Mouse (Mus musculus) left cerebral cortex, postnatal 4 days (tissue): Measurements from ENCODE around the gene Masp1. TPM values are rescaled to one million over a fixed set of nuclear protein-coding genes. Genes with fewer than 3 reads are reported as not detected.

ENCODE experiments used
- DNase-seq: peaks from one replicate; pipeline ENCODE4 v3.0.0-alpha.2; 2022
- intact Hi-C: fragments of 180-260 bp; cut with DNase I; formaldehyde crosslinking; loops from one replicate; pipeline ENCODE4 v1.15.1; 2025
- total RNA-seq, 2 experiments: library from RNA; stranded (reverse); gene quantifications; 2 replicates each; pipeline ENCODE4 v1.2.3; 2021

Gene Masp1
- total RNA-seq, 2 experiments from 2014 or later, result 41.3 to 44.9 TPM

- DNase-seq, result peak; percentile 76
- intact Hi-C loops, result no loop called here
These were observed 4.8 kb downstream of the Masp1 start for GRCm38 (mm10) chr16:23515766-23516165.

- no peak for DNase-seq
- intact Hi-C loops, result no loop called here
These were observed 7.2 kb downstream of the Masp1 start for GRCm38 (mm10) chr16:23513401-23513800.

- intact Hi-C loops, result no loop called here
- no peak for DNase-seq
These were observed 9.3 kb downstream of the Masp1 start for GRCm38 (mm10) chr16:23511166-23511935.

GRCm38 (mm10) chr16:23505904-23506687, 14.5 kb downstream of the Masp1 start:
- no peak for DNase-seq
- intact Hi-C loops, result no loop called here

- peak; percentile 25 for DNase-seq
- intact Hi-C loops, result no loop called here
These were observed 16.3 kb downstream of the Masp1 start for GRCm38 (mm10) chr16:23504320-23504744.

- intact Hi-C loops, result no loop called here
- no peak for DNase-seq
These were observed 17.3 kb downstream of the Masp1 start for GRCm38 (mm10) chr16:23503351-23503750.

GRCm38 (mm10) chr16:23502478-23502877, 18.1 kb downstream of the Masp1 start:
- intact Hi-C loops, result no loop called here
- no peak for DNase-seq

GRCm38 (mm10) chr16:23501288-23501687, 19.3 kb downstream of the Masp1 start:
- DNase-seq, result no peak
- intact Hi-C loops, result no loop called here

GRCm38 (mm10) chr16:23500558-23500957, 20.1 kb downstream of the Masp1 start:
- intact Hi-C loops, result no loop called here
- DNase-seq, result no peak

- DNase-seq, result no peak
- intact Hi-C loops, result no loop called here
These were observed 21.9 kb downstream of the Masp1 start for GRCm38 (mm10) chr16:23498691-23499131.

GRCm38 (mm10) chr16:23497881-23498280, 22.7 kb downstream of the Masp1 start:
- no peak for DNase-seq
- intact Hi-C loops, result no loop called here

- DNase-seq, result no peak
- intact Hi-C loops, result no loop called here
These were observed 23.2 kb downstream of the Masp1 start for GRCm38 (mm10) chr16:23497440-23497839.

- DNase-seq, result no peak
- intact Hi-C loops, result no loop called here
These were observed 24.2 kb downstream of the Masp1 start for GRCm38 (mm10) chr16:23496245-23496924.

- DNase-seq, result no peak
- intact Hi-C loops, result no loop called here
These were observed 27.8 kb downstream of the Masp1 start for GRCm38 (mm10) chr16:23492783-23493182.

- intact Hi-C loops, result no loop called here
- no peak for DNase-seq
These were observed 37.3 kb downstream of the Masp1 start for GRCm38 (mm10) chr16:23483292-23483691.

- intact Hi-C loops, result no loop called here
- no peak for DNase-seq
These were observed 37.8 kb downstream of the Masp1 start for GRCm38 (mm10) chr16:23482846-23483245.

GRCm38 (mm10) chr16:23482218-23482617, 38.4 kb downstream of the Masp1 start:
- no peak for DNase-seq
- intact Hi-C loops, result no loop called here

- intact Hi-C loops, result no loop called here
- no peak for DNase-seq
These were observed 40.6 kb downstream of the Masp1 start for GRCm38 (mm10) chr16:23479872-23480603.

GRCm38 (mm10) chr16:23476598-23476997, 44.0 kb downstream of the Masp1 start:
- DNase-seq, result no peak
- intact Hi-C loops, result no loop called here

- intact Hi-C loops, result no loop called here
These were observed 45.0 kb downstream of the Masp1 start for GRCm38 (mm10) chr16:23475651-23476050.

GRCm38 (mm10) chr16:23472046-23472445, 48.6 kb downstream of the Masp1 start:
- intact Hi-C loops, result no loop called here

More at GRCm38 (mm10) chr16:23475651-23476050, 45.0 kb downstream of the Masp1 start:
- no peak for DNase-seq

More at GRCm38 (mm10) chr16:23472046-23472445, 48.6 kb downstream of the Masp1 start:
- DNase-seq, result no peak
